Mouse (Mus musculus): Measurements from ENCODE around the gene Sh3rf3.

Sh3rf3 gene

GRCm38 (mm10) chr10:58854548-58855198 is 41.5 kb downstream of the Sh3rf3 start:
- DNase-seq (ENCODE audit: low spot score), result no peak

GRCm38 (mm10) chr10:58855199-58855751 is 42.1 kb downstream of the Sh3rf3 start:
- DNase-seq (ENCODE audit: low spot score), result no peak

- no peak for DNase-seq (ENCODE audit: low spot score)
These were observed 42.7 kb downstream of the Sh3rf3 start for GRCm38 (mm10) chr10:58855814-58856213.

- DNase-seq (ENCODE audit: low spot score), result no peak
These were observed 43.6 kb downstream of the Sh3rf3 start for GRCm38 (mm10) chr10:58856742-58857141.

- DNase-seq (ENCODE audit: low spot score), result no peak
These were observed 51.6 kb downstream of the Sh3rf3 start for GRCm38 (mm10) chr10:58864735-58865134.

GRCm38 (mm10) chr10:58867536-58867935 is 54.4 kb downstream of the Sh3rf3 start:
- no peak for DNase-seq (ENCODE audit: low spot score)

GRCm38 (mm10) chr10:58869836-58870235 is 56.7 kb downstream of the Sh3rf3 start:
- DNase-seq (ENCODE audit: low spot score), result no peak

GRCm38 (mm10) chr10:58871149-58871820 is 58.1 kb downstream of the Sh3rf3 start:
- DNase-seq (ENCODE audit: low spot score), result no peak

- DNase-seq (ENCODE audit: low spot score), result no peak
These were observed 58.8 kb downstream of the Sh3rf3 start for GRCm38 (mm10) chr10:58871821-58872577.

- DNase-seq (ENCODE audit: low spot score), result no peak
These were observed 64.7 kb downstream of the Sh3rf3 start for GRCm38 (mm10) chr10:58877835-58878234.

GRCm38 (mm10) chr10:58878636-58879035 is 65.5 kb downstream of the Sh3rf3 start:
- DNase-seq (ENCODE audit: low spot score), result no peak

- DNase-seq (ENCODE audit: low spot score), result no peak
These were observed 69.6 kb downstream of the Sh3rf3 start for GRCm38 (mm10) chr10:58882741-58883140.

GRCm38 (mm10) chr10:58885351-58885750 is 72.2 kb downstream of the Sh3rf3 start:
- no peak for DNase-seq (ENCODE audit: low spot score)

GRCm38 (mm10) chr10:58885816-58886215 is 72.7 kb downstream of the Sh3rf3 start:
- DNase-seq (ENCODE audit: low spot score), result no peak

- DNase-seq (ENCODE audit: low spot score), result no peak
These were observed 77.7 kb downstream of the Sh3rf3 start for GRCm38 (mm10) chr10:58890671-58891439.

GRCm38 (mm10) chr10:58895431-58895830 is 82.3 kb downstream of the Sh3rf3 start:
- DNase-seq (ENCODE audit: low spot score), result no peak

GRCm38 (mm10) chr10:58897009-58897543 is 83.9 kb downstream of the Sh3rf3 start:
- no peak for DNase-seq (ENCODE audit: low spot score)

- DNase-seq (ENCODE audit: low spot score), result no peak
These were observed 92.1 kb downstream of the Sh3rf3 start for GRCm38 (mm10) chr10:58905253-58905652.

- DNase-seq (ENCODE audit: low spot score), result no peak
These were observed 93.9 kb downstream of the Sh3rf3 start for GRCm38 (mm10) chr10:58907001-58907443.

GRCm38 (mm10) chr10:58908451-58908850 is 95.3 kb downstream of the Sh3rf3 start:
- no peak for DNase-seq (ENCODE audit: low spot score)

Data from ovary, postnatal 10 days (tissue).